Mouse (Mus musculus): Measurements from ENCODE around the gene Olfr1104.

The Olfr1104 gene

GRCm38 (mm10) chr2:87026980-87027379, at the start of gene Olfr1104:
Olfr1104 (minus strand) TSS chr2:87027080.
- in situ Hi-C loops (cut with MboI, MseI) = no loop called here

DNA sequence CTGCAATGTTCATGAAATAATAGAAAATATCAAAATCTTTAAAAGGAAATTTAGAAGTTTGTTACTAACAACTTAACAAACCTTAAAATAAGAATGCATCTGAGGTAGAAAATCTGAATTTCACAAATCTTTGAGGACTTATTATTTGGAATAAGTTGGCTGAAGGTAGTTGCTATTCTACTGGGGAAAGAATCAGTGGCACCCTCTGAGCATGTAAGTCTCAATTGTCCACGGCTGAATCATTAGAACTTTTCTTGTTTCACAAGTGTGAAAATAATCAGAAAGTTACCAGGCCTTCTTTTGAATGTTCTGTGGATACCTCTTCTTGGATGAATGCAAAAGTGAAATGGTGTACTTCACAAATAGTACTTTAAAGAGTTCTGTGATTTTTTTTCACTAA, 48.8 kb upstream of the Olfr1104 start, which contains the start of gene Olfr1107:
Olfr1107 (minus strand) TSS at position 101 of the 400 bp plus-strand sequence.
- in situ Hi-C loops (cut with MboI, MseI) = no loop called here

DNA sequence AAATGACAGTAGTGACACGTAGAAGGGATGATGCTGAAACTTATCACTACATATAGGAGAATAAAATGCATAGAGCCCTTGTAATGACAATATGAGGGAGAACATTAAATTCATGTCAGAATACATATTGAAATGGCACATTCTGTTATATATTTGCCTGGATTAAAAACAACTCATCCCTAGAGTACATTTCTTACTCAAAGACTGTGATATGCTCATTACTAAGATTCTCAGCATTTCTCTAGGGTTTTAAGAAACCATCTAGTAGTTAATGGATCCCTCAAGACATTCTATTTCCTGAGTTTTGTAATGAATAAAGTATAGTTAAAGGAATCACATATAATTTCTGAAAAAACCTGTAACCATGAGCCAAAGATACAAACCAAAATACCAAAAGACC, 25.3 kb upstream of the Olfr1104 start, which contains the start of gene Olfr1106:
Olfr1106 (minus strand) TSS at position 101 of the 400 bp plus-strand sequence.
- in situ Hi-C loops (cut with MboI, MseI) = no loop called here

GRCm38 (mm10) chr2:87036431-87036830, 9.6 kb upstream of the Olfr1104 start, which contains the start of gene Olfr1105:
Olfr1105 (minus strand) TSS chr2:87036531.
- in situ Hi-C loops (cut with MboI, MseI) = loop anchor here in 1 of 2 experiments (10.0 kb wide), 1 partner anchor 158 kb away; no protein-coding TSS in a partner anchor

DNA sequence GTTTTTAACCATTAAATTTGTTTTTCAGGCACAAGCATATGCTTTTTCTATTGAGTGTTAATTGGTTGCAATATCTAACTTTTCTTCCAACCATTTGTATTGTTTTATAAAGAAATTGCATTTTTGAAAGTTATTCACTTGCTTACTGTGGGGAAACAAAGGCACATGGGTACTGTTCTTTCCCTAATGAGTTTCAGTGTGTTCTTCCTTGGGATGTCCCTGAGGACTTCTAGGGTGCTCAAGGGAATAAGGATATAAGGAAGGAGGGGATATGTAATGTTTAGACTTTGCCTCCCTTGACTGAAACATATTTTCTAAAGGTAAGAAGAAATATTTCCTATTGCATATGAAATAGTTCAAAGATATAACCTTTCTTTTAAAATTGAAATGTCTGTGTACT, 28.8 kb downstream of the Olfr1104 start, which contains the start of gene Olfr1102:
Olfr1102 (plus strand) TSS at position 301 of the 400 bp plus-strand sequence.
- in situ Hi-C loops (cut with MboI, MseI) = no loop called here

- in situ Hi-C loops (cut with MboI, MseI) = no loop called here
Measured at GRCm38 (mm10) chr2:86991121-86991520, 35.8 kb downstream of the Olfr1104 start, which contains the start of gene Olfr1101. Olfr1101 (minus strand) TSS chr2:86991221.

DNA sequence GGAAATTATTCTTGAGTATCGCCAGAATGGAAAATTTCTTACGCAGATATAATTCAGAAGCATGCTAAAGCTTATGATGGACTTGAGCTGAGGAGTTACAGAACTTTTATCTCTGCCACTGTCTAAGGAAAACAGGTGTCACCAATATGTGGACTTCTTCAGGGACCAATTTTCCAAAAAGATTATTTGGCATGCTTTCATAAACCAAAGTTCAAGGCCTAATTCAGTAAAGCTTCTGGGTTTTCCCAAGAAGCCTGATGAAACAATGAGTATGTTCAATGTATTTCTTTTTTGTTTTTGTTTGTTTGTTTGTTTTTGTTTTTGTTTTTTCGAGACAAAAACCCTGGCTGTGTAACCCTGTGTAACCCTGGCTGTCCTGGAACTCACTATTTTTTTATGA, 47.0 kb downstream of the Olfr1104 start, which contains the start of gene Olfr1100:
Olfr1100 (minus strand) TSS at position 101 of the 400 bp plus-strand sequence.
- in situ Hi-C loops (cut with MboI, MseI) = no loop called here

Measured in T-helper 17 cell (primary cell).